Mouse (Mus musculus) embryonic fibroblast, embryonic 13.5 days (primary cell): ENCODE data around the gene Ctnnb1.

Experiments used
- CTCF ChIP-seq: IDR thresholded peaks from 2 replicates; pipeline ENCODE4 v1.5.1; 2011; ENCODE audit warnings: mild to moderate bottlenecking, control low read depth, low read length, moderate library complexity, borderline replicate concordance; ENCODE audit not compliant: insufficient read depth
- POLR2A ChIP-seq: IDR thresholded peaks from 2 replicates; pipeline ENCODE4 v1.6.1; 2011; ENCODE audit warnings: low read depth, mild to moderate bottlenecking, control low read depth, low read length, moderate library complexity

DNA sequence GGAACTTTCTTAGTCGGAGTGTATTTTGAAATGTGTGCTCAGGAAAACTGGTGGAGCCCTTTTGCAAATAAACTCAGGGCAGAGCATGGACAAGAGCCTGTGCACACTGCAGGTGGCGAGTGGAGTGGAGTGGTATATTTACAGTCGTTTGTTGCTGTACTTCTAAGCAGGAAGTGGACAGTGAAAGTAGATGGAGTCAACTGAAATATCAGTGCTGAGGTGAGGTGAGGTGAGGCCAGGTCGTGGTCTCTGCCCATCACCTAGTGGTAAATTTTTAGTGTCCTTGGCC, 6.6 kb downstream of the Ctnnb1 start:
- no peak for TF ChIP-seq POLR2A
- TF ChIP-seq CTCF, result no peak
